Mouse (Mus musculus) brain, embryonic 14.5 days (tissue): ENCODE data around the gene Yy1.
A peak's percentile ranks its signal among the peaks of the same experiment; 100 is the strongest.

Source experiments
- CTCF ChIP-seq: fragments of 200-500 bp; IDR thresholded peaks from 2 replicates; pipeline ENCODE4 v1.5.1; 2012; ENCODE audit warnings: inconsistent platforms, mild to moderate bottlenecking, moderate library complexity, borderline replicate concordance; ENCODE audit not compliant: insufficient read depth, insufficient read length; ENCODE audit errors: extremely low read depth
- POLR2A ChIP-seq: fragments of 200-500 bp; IDR thresholded peaks from 2 replicates; pipeline ENCODE4 v1.6.1; 2012; ENCODE audit warnings: mild to moderate bottlenecking, inconsistent platforms, borderline replicate concordance; ENCODE audit not compliant: poor library complexity, insufficient read depth, insufficient read length, severe bottlenecking; ENCODE audit errors: extremely low read depth

- TF ChIP-seq CTCF, result peak; percentile 36; the same call in 1 of the 2 replicates
- TF ChIP-seq POLR2A, result no peak
Observed at GRCm38 (mm10) chr12:108869575-108869974, 76.8 kb downstream of the Yy1 start.
